Mouse (Mus musculus) kidney, embryonic 14.5 days (tissue): ENCODE measurements at regions not wholly inside any gene's neighbourhood (a gene's known extent, or its start where the extent isn't known, plus 50 kb on each side); places are given as distances from the start of the nearest gene placed in this dataset.

Experiments
- ATAC-seq: fragments of 200-750 bp; cut with Nextera tagmentation; 2 replicates; pipeline ENCODE4 v1.8.0; 2017; ENCODE audit warnings: moderate number of reproducible peaks, mild to moderate bottlenecking, moderate TSS enrichment, moderate library complexity; ENCODE audit not compliant: low FRiP score, low TSS enrichment
- H3K27ac ChIP-seq: fragments of 300-500 bp; sonication (generic); 2 replicates; pipeline ENCODE4 v1.5.1; 2014; ENCODE audit warnings: low read depth, mild to moderate bottlenecking, low read length, moderate library complexity, mixed read lengths
- H3K27me3 ChIP-seq: fragments of 300-500 bp; sonication (generic); 2 replicates; pipeline ENCODE4 v1.6.1; 2014; ENCODE audit warnings: mild to moderate bottlenecking, low read length; ENCODE audit not compliant: control insufficient read depth, insufficient read depth
- H3K36me3 ChIP-seq: fragments of 300-500 bp; sonication (generic); 2 replicates; pipeline ENCODE4 v1.6.1; 2014; ENCODE audit warnings: low read length, mixed read lengths; ENCODE audit not compliant: control insufficient read depth, insufficient read depth
- H3K4me1 ChIP-seq: fragments of 300-500 bp; sonication (generic); 2 replicates; pipeline ENCODE4 v1.6.1; 2014; ENCODE audit warnings: low read length, mixed read lengths; ENCODE audit not compliant: control insufficient read depth, insufficient read depth
- H3K4me2 ChIP-seq: fragments of 300-500 bp; sonication (generic); replicated peaks from 2 replicates; pipeline ENCODE4 v1.6.1; 2014; ENCODE audit warnings: low read depth, mild to moderate bottlenecking, low read length
- H3K4me3 ChIP-seq: fragments of 300-500 bp; sonication (generic); 2 replicates; pipeline ENCODE4 v1.5.1; 2014; ENCODE audit warnings: mild to moderate bottlenecking, low read length
- H3K9ac ChIP-seq: fragments of 300-500 bp; sonication (generic); 2 replicates; pipeline ENCODE4 v1.6.1; 2014; ENCODE audit warnings: low read depth, mild to moderate bottlenecking, low read length, moderate library complexity
- H3K9me3 ChIP-seq: fragments of 300-500 bp; sonication (generic); 2 replicates; pipeline ENCODE4 v1.6.1; 2016; ENCODE audit warnings: low read length; ENCODE audit not compliant: control insufficient read depth
- WGBS: fragments of 180-500 bp; shearing (Covaris S2); extraction: QIAGEN DNeasy Blood & Tissue Kit; methylation state at CpG from one replicate; pipeline ENCODE4 v1.1.7; 2014; 5-methylcytosine and 5-hydroxymethylcytosine counted together

DNA sequence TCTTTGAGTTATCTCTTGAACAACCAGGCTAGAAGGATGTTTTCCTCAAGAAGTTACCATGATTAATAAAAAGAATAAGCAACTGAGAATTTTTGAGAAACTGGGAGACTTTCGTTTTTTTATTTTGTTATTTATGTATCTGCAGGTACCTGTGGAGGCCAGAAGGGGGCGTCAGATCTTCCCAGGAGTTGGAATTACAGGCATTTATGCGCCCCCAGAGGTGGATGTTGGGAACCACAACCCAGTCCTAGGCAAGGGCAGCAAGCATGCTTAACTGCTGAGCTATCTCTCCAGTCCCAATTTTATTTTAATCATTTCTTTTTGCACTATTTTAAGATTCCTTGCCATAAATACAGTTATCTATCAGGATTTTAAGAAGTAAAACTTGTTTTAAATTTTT is 140.0 kb upstream of the Lmcd1 start:
- no peaks in the 10 kb centered on the region for H3K9me3 ChIP-seq
- no peak overlapping the region for H3K4me2 ChIP-seq
- no peaks in the 10 kb centered on the region for H3K27me3 ChIP-seq
- H3K27ac ChIP-seq, result no peak overlapping the region
- H3K4me1 ChIP-seq, result no peaks in the 10 kb centered on the region
- H3K4me3 ChIP-seq, result no peak overlapping the region
- 24% methylated on average over 3 of the region's 3 CpGs for WGBS
- H3K9ac ChIP-seq, result no peak overlapping the region
- H3K36me3 ChIP-seq, result no peaks in the 10 kb centered on the region
- ATAC-seq, result no peak

GRCm38 (mm10) chr6:112152535-112153364 is 120.8 kb upstream of the Lmcd1 start:
- Histone ChIP-seq H3K4me2 (no peak overlapping the region), H3K4me3 (no peak overlapping the region), H3K9ac (no peak overlapping the region), H3K27ac (no peak overlapping the region), H3K4me1 (no peaks in the 10 kb centered on the region), H3K36me3 (no peaks in the 10 kb centered on the region), H3K9me3 (no peaks in the 10 kb centered on the region), H3K27me3 (no peaks in the 10 kb centered on the region)
- no peak for ATAC-seq
- 77% methylated on average over 10 of the region's 10 CpGs for WGBS

DNA sequence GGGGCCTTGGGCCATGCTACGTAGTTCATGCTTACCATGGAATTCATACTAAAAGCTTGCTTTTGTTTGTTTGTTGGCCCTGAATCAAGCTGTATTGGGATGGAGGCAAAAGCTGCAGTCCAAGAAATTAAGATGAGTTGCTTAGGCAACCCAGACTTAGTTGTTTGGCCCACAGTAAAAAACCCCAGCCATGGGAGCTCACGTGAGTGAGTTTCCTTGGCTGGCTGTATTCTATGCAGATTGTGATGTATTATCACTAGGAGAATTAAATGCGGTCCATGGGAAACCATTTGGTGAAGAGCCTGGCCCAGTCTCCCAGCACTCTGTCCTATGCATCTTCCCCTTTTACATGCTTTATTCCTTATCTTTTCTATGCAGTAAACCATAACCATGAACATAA is 106.1 kb upstream of the Lmcd1 start:
- Histone ChIP-seq H3K27ac (no peak overlapping the region), H3K4me1 (no peaks in the 10 kb centered on the region), H3K27me3 (no peaks in the 10 kb centered on the region), H3K4me3 (no peak overlapping the region), H3K4me2 (no peak overlapping the region), H3K36me3 (no peaks in the 10 kb centered on the region), H3K9me3 (no peaks in the 10 kb centered on the region), H3K9ac (no peak overlapping the region)
- ATAC-seq, result no peak
- 92% methylated on average over 3 of the region's 3 CpGs for WGBS

DNA sequence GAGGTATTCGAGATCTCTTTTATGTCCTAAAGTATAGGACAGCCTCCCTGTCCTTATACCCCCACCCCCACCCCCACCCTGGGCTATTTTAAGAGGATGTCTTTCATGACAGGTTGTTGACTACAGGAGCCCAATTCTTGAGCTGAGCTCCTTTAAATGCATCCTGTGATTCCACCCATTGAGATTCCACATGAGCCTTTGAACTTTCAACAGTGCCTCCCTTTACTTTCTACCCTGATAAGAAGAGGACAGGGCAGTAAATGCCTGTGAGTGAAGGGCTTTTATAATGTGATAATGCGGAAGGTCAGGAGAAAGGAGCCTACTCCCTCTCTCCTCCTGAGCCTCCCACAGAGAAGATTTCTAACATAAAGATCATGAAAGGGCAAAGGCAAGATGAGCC is 97.2 kb upstream of the Lmcd1 start:
- no peaks in the 10 kb centered on the region for H3K27me3 ChIP-seq
- H3K4me2 ChIP-seq, result no peak overlapping the region
- WGBS, result 26% methylated on average over 2 of the region's 2 CpGs
- no peaks in the 10 kb centered on the region for H3K4me1 ChIP-seq
- H3K9me3 ChIP-seq, result no peaks in the 10 kb centered on the region
- no peak overlapping the region for H3K9ac ChIP-seq
- no peak for ATAC-seq
- no peak overlapping the region for H3K4me3 ChIP-seq
- H3K36me3 ChIP-seq, result no peaks in the 10 kb centered on the region
- H3K27ac ChIP-seq, result no peak overlapping the region

DNA sequence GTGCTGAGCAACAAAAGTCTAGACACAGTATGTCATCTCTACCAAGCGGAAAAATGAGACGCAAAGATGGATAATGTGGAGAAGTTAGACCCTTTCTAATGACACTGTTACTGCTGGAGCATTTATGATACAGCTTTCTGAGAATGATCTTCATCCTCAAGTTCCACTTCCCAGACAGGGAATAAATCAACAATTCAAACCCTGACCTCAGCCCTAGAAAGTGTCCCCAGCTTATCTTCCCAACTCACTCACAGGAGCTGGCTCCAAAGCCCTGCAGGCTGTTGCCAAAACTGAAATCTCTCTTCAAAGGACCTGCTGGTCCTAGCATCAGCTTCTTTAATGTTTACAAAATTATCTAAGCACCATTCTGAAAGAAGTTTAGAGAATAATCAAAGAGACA is 85.9 kb upstream of the Lmcd1 start:
- no peaks in the 10 kb centered on the region for H3K36me3 ChIP-seq

DNA sequence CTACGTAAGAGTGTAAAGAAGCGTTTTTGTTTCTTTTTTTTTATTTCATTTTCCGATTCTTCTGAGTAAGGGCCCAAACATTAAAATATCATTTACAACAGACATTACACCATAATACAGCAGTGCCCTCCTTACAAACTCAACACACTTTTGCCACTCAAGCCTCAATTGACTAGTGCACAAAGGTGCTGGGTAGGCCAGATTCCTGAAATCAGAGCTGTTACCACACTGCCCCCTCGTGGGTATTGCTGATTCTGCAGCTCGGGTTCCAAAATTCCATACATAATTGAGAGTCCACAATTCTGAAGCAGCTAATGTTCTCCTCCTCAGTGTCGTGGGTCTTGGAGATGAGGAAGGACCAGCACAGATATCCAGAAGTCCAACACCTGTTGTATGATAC is 82.5 kb upstream of the Lmcd1 start:
- Histone ChIP-seq H3K36me3 (no peaks in the 10 kb centered on the region), H3K4me3 (no peak overlapping the region), H3K27me3 (no peaks in the 10 kb centered on the region), H3K9me3 (no peaks in the 10 kb centered on the region), H3K27ac (no peak overlapping the region), H3K9ac (no peak overlapping the region), H3K4me2 (no peak overlapping the region), H3K4me1 (no peaks in the 10 kb centered on the region)
- WGBS, result 43% methylated on average over 6 of the region's 6 CpGs
- peak; percentile 46; the same call in 1 of the 2 replicates for ATAC-seq

More for the DNA sequence above, 85.9 kb upstream of the Lmcd1 start:
- no peak overlapping the region for H3K4me2 ChIP-seq
- no peak for ATAC-seq
- H3K9me3 ChIP-seq, result no peaks in the 10 kb centered on the region
- H3K4me3 ChIP-seq, result no peak overlapping the region
- H3K27ac ChIP-seq, result no peak overlapping the region
- no peaks in the 10 kb centered on the region for H3K4me1 ChIP-seq
- H3K9ac ChIP-seq, result no peak overlapping the region
- WGBS, result 75% methylated on average over 2 of the region's 2 CpGs
- no peaks in the 10 kb centered on the region for H3K27me3 ChIP-seq

DNA sequence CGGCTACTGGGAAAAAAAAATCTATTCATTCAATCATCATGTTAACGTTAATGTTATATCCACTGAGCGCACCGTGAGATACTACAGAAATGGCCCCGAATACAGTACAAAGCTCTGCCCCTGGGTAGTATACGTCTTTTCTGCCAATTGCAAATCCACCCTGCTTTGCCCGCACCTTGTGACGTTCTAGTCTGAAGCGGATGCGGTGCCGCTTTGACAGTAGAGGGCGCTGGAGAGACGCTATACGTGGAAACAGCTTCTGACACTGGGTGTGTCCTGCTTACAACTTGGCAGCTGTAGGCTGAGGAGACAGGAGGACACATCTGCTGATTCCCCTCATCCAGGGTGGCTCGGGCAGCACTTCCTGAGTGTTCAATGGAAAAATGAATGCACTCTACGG is 76.1 kb upstream of the Lmcd1 start:
- Histone ChIP-seq H3K4me2 (no peak overlapping the region; the same call in 1 of the 2 replicates), H3K9me3 (no peaks in the 10 kb centered on the region), H3K4me1 (no peaks in the 10 kb centered on the region), H3K4me3 (no peak overlapping the region), H3K9ac (no peak overlapping the region), H3K27ac (no peak overlapping the region), H3K27me3 (no peaks in the 10 kb centered on the region), H3K36me3 (no peaks in the 10 kb centered on the region)
- peak; percentile 80 for ATAC-seq
- 12% methylated on average over 16 of the region's 16 CpGs for WGBS

GRCm38 (mm10) chr6:112199241-112199640 is 74.3 kb upstream of the Lmcd1 start:
- no peak overlapping the region for H3K4me3 ChIP-seq
- WGBS, result 85% methylated on average over 4 of the region's 4 CpGs
- no peak overlapping the region for H3K27ac ChIP-seq
- H3K4me2 ChIP-seq, result no peak overlapping the region
- no peaks in the 10 kb centered on the region for H3K36me3 ChIP-seq
- H3K9ac ChIP-seq, result no peak overlapping the region
- H3K27me3 ChIP-seq, result no peaks in the 10 kb centered on the region
- no peaks in the 10 kb centered on the region for H3K9me3 ChIP-seq
- H3K4me1 ChIP-seq, result no peaks in the 10 kb centered on the region
- no peak for ATAC-seq

GRCm38 (mm10) chr6:112202120-112202519 is 71.4 kb upstream of the Lmcd1 start:
- no peak for ATAC-seq
- Histone ChIP-seq H3K9ac (no peak overlapping the region), H3K27me3 (no peaks in the 10 kb centered on the region), H3K9me3 (no peaks in the 10 kb centered on the region), H3K4me1 (no peaks in the 10 kb centered on the region), H3K4me3 (no peak overlapping the region), H3K36me3 (no peaks in the 10 kb centered on the region), H3K4me2 (no peak overlapping the region), H3K27ac (no peak overlapping the region)
- 89% methylated on average over 4 of the region's 4 CpGs for WGBS
